Mouse (Mus musculus) T-helper 1 cell (primary cell): ENCODE results near the gene Kmt2e.

ENCODE experiments used
- in situ Hi-C: fragments of 300-600 bp; cut with MboI, MseI; formaldehyde crosslinking; loops from one replicate; pipeline ENCODE4 v1.15.1; 2025; ENCODE audit warnings: high pct_unique_total_duplicates

The Kmt2e gene

GRCm38 (mm10) chr5:23410040-23410717 is 24.1 kb upstream of the Kmt2e start:
- in situ Hi-C loops = no loop called here

- in situ Hi-C loops = no loop called here
Observed at GRCm38 (mm10) chr5:23410718-23411101, 23.5 kb upstream of the Kmt2e start.

- in situ Hi-C loops = no loop called here
Observed at GRCm38 (mm10) chr5:23411640-23412039, 22.6 kb upstream of the Kmt2e start.

- in situ Hi-C loops = no loop called here
Observed at GRCm38 (mm10) chr5:23412247-23412948, 21.8 kb upstream of the Kmt2e start.

GRCm38 (mm10) chr5:23413058-23413457 is 21.2 kb upstream of the Kmt2e start:
- in situ Hi-C loops = no loop called here

- in situ Hi-C loops = no loop called here
Observed at GRCm38 (mm10) chr5:23413575-23414470, 20.4 kb upstream of the Kmt2e start.

- in situ Hi-C loops = loop anchor here (5.0 kb wide), 1 partner anchor 63 kb away; no protein-coding TSS in a partner anchor
Observed at GRCm38 (mm10) chr5:23414490-23415126, 19.6 kb upstream of the Kmt2e start.

GRCm38 (mm10) chr5:23415571-23416285 is 18.5 kb upstream of the Kmt2e start:
- in situ Hi-C loops = loop anchor here (5.0 kb wide), 1 partner anchor 62 kb away; no protein-coding TSS in a partner anchor

GRCm38 (mm10) chr5:23416286-23416643 is 18.0 kb upstream of the Kmt2e start:
- in situ Hi-C loops = loop anchor here (5.0 kb wide), 1 partner anchor 61 kb away; no protein-coding TSS in a partner anchor

GRCm38 (mm10) chr5:23417716-23418115 is 16.5 kb upstream of the Kmt2e start:
- in situ Hi-C loops = loop anchor here (5.0 kb wide), 1 partner anchor 60 kb away; no protein-coding TSS in a partner anchor

GRCm38 (mm10) chr5:23418147-23418781 is 16.0 kb upstream of the Kmt2e start:
- in situ Hi-C loops = loop anchor here (5.0 kb wide), 1 partner anchor 59 kb away; no protein-coding TSS in a partner anchor

GRCm38 (mm10) chr5:23418797-23419595 is 15.2 kb upstream of the Kmt2e start:
- in situ Hi-C loops = loop anchor here (5.0 kb wide), 1 partner anchor 58 kb away; no protein-coding TSS in a partner anchor

- in situ Hi-C loops = loop anchor here (5.0 kb wide), 1 partner anchor 58 kb away; no protein-coding TSS in a partner anchor
Observed at GRCm38 (mm10) chr5:23419616-23420170, 14.5 kb upstream of the Kmt2e start.

GRCm38 (mm10) chr5:23420410-23420809 is 13.8 kb upstream of the Kmt2e start:
- in situ Hi-C loops = no loop called here

GRCm38 (mm10) chr5:23421440-23421839 is 12.8 kb upstream of the Kmt2e start:
- in situ Hi-C loops = no loop called here

GRCm38 (mm10) chr5:23423036-23423435 is 11.2 kb upstream of the Kmt2e start:
- in situ Hi-C loops = no loop called here

GRCm38 (mm10) chr5:23427501-23427900 is 6.7 kb upstream of the Kmt2e start:
- in situ Hi-C loops = no loop called here

- in situ Hi-C loops = loop anchor here (5.0 kb wide), 1 partner anchor 966 kb away; no protein-coding TSS in a partner anchor
Observed at GRCm38 (mm10) chr5:23431070-23431864, 3.0 kb upstream of the Kmt2e start.
